Mouse (Mus musculus) stomach, postnatal 0 days (tissue): Measurements from ENCODE around the gene Sned1. TPM values are rescaled to one million over a fixed set of nuclear protein-coding genes. Genes with fewer than 3 reads are reported as not detected.

Experiments
- ATAC-seq: fragments of 200-750 bp; cut with Nextera tagmentation; 2 replicates; pipeline ENCODE4 v1.8.0; 2017; ENCODE audit not compliant: low FRiP score, low TSS enrichment
- DNase-seq: peaks from one replicate; pipeline ENCODE4 v3.0.0-alpha.2; 2016; ENCODE audit warnings: low spot score
- H3K27ac ChIP-seq: fragments of 300-500 bp; sonication (generic); replicated peaks from 2 replicates; pipeline ENCODE4 v1.5.1; 2014; ENCODE audit warnings: mild to moderate bottlenecking, control low read depth
- H3K27me3 ChIP-seq: fragments of 300-500 bp; sonication (generic); 2 replicates; pipeline ENCODE4 v1.6.1; 2014; ENCODE audit warnings: low read length; ENCODE audit not compliant: control insufficient read depth, insufficient read depth
- H3K36me3 ChIP-seq: fragments of 300-500 bp; sonication (generic); 2 replicates; pipeline ENCODE4 v1.6.1; 2014; ENCODE audit warnings: low read length, mixed read lengths; ENCODE audit not compliant: control insufficient read depth, insufficient read depth
- H3K4me1 ChIP-seq: fragments of 300-500 bp; sonication (generic); replicated peaks from 2 replicates; pipeline ENCODE4 v1.6.1; 2014; ENCODE audit warnings: antibody characterized with exemption; ENCODE audit not compliant: control insufficient read depth, insufficient read depth
- H3K4me2 ChIP-seq: fragments of 300-500 bp; sonication (generic); replicated peaks from 2 replicates; pipeline ENCODE4 v1.6.1; 2014; ENCODE audit warnings: low read depth, mild to moderate bottlenecking, control low read depth, moderate library complexity
- H3K4me3 ChIP-seq: fragments of 300-500 bp; sonication (generic); 2 replicates; pipeline ENCODE4 v1.5.1; 2014; ENCODE audit warnings: low read depth, low read length, control low read depth
- H3K9ac ChIP-seq: fragments of 300-500 bp; sonication (generic); 2 replicates; pipeline ENCODE4 v1.6.1; 2014; ENCODE audit warnings: mild to moderate bottlenecking, low read length, control low read depth, mixed read lengths
- H3K9me3 ChIP-seq: fragments of 300-500 bp; sonication (generic); 2 replicates; pipeline ENCODE4 v1.6.1; 2016; ENCODE audit warnings: low read length; ENCODE audit not compliant: control insufficient read depth
- CTCF ChIP-seq: IDR thresholded peaks from 2 replicates; pipeline ENCODE4 v1.5.1; 2016; ENCODE audit warnings: antibody characterized with exemption, low read depth, mild to moderate bottlenecking, moderate library complexity
- EP300 ChIP-seq: optimal IDR thresholded peaks from 2 replicates; pipeline ENCODE3; 2016; ENCODE audit warnings: antibody characterized with exemption
- WGBS: fragments of 180-500 bp; shearing (Covaris S2); extraction: QIAGEN DNeasy Blood & Tissue Kit; methylation state at CpG from one replicate; pipeline ENCODE4 v1.1.7; 2014; 5-methylcytosine and 5-hydroxymethylcytosine counted together
- polyA plus RNA-seq: library from polyadenylated mRNA; unstranded; fragments of >200 nt; fragmentation: Nextera tagmentation; extraction: Ambion mirVana; gene quantifications from 2 replicates; pipeline ENCODE4 v1.2.1, GENCODE M21; 2015

Sned1 gene
- polyA plus RNA-seq, 1 experiment from 2014 or later, result 1.4 TPM

- Histone ChIP-seq H3K9me3 (no peaks in the 10 kb centered on the region), H3K4me1 (no peaks in the 10 kb centered on the region), H3K27me3 (no peaks in the 10 kb centered on the region), H3K4me2 (no peak overlapping the region), H3K27ac (no peak overlapping the region), H3K9ac (peak overlapping the region; percentile 38; the same call in 1 of the 2 replicates), H3K4me3 (no peak overlapping the region), H3K36me3 (no peaks in the 10 kb centered on the region)
- WGBS, result 33% methylated on average over 4 of the region's 4 CpGs
- ATAC-seq (no peak), DNase-seq (no peak)
- TF ChIP-seq EP300 (no peak), CTCF (no peak)
Observed at GRCm38 (mm10) chr1:93225226-93225625, 10.4 kb upstream of the Sned1 start.

GRCm38 (mm10) chr1:93225731-93226520 is 9.7 kb upstream of the Sned1 start:
- Histone ChIP-seq H3K4me1 (no peaks in the 10 kb centered on the region), H3K9ac (no peak overlapping the region)

GRCm38 (mm10) chr1:93227303-93227975 is 8.2 kb upstream of the Sned1 start:
- Histone ChIP-seq H3K27me3 (no peaks in the 10 kb centered on the region), H3K9me3 (no peaks in the 10 kb centered on the region), H3K36me3 (no peaks in the 10 kb centered on the region), H3K9ac (0 out of 2 replicates have a peak overlapping the region, but pooled peaks have one; percentile 31), H3K4me1 (no peaks in the 10 kb centered on the region), H3K4me2 (no peak overlapping the region), H3K27ac (no peak overlapping the region), H3K4me3 (no peak overlapping the region)
- 61% methylated on average over 7 of the region's 7 CpGs for WGBS
- DNase-seq, result no peak
- peak; percentile 11; the same call in 1 of the 2 replicates for ATAC-seq
- TF ChIP-seq EP300 (no peak), CTCF (no peak)

More at GRCm38 (mm10) chr1:93225731-93226520, 9.7 kb upstream of the Sned1 start:
- Histone ChIP-seq H3K36me3 (no peaks in the 10 kb centered on the region), H3K4me3 (no peak overlapping the region), H3K9me3 (no peaks in the 10 kb centered on the region), H3K27me3 (no peaks in the 10 kb centered on the region), H3K27ac (no peak overlapping the region), H3K4me2 (no peak overlapping the region)
- WGBS, result 66% methylated on average over 5 of the region's 5 CpGs
- DNase-seq (no peak), ATAC-seq (no peak)
- TF ChIP-seq EP300 (no peak), CTCF (no peak)

GRCm38 (mm10) chr1:93227976-93228365 is 7.7 kb upstream of the Sned1 start:
- Histone ChIP-seq H3K4me2 (no peak overlapping the region), H3K4me1 (no peaks in the 10 kb centered on the region), H3K36me3 (no peaks in the 10 kb centered on the region), H3K27ac (no peak overlapping the region), H3K27me3 (no peaks in the 10 kb centered on the region), H3K9me3 (no peaks in the 10 kb centered on the region), H3K4me3 (no peak overlapping the region), H3K9ac (no peak overlapping the region)
- DNase-seq (no peak), ATAC-seq (no peak)
- WGBS, result 77% methylated on average over 7 of the region's 7 CpGs
- TF ChIP-seq EP300 (no peak), CTCF (no peak)

GRCm38 (mm10) chr1:93229221-93229620 is 6.4 kb upstream of the Sned1 start:
- ATAC-seq (no peak), DNase-seq (no peak)
- no peaks in the 10 kb centered on the region for H3K36me3 ChIP-seq
- 68% methylated on average over 6 of the region's 6 CpGs for WGBS
- H3K4me1 ChIP-seq, result no peaks in the 10 kb centered on the region
- no peaks in the 10 kb centered on the region for H3K9me3 ChIP-seq
- no peak overlapping the region for H3K4me3 ChIP-seq
- H3K27me3 ChIP-seq, result no peaks in the 10 kb centered on the region
- H3K27ac ChIP-seq, result no peak overlapping the region
- TF ChIP-seq EP300 (no peak), CTCF (no peak)
- H3K9ac ChIP-seq, result no peak overlapping the region
- H3K4me2 ChIP-seq, result no peak overlapping the region

GRCm38 (mm10) chr1:93229626-93230025 is 6.0 kb upstream of the Sned1 start:
- TF ChIP-seq CTCF (no peak), EP300 (no peak)
- ATAC-seq (no peak), DNase-seq (no peak)
- WGBS, result 73% methylated on average over 4 of the region's 4 CpGs
- Histone ChIP-seq H3K27ac (no peak overlapping the region), H3K9me3 (no peaks in the 10 kb centered on the region), H3K36me3 (no peaks in the 10 kb centered on the region), H3K4me1 (no peaks in the 10 kb centered on the region), H3K9ac (no peak overlapping the region), H3K27me3 (no peaks in the 10 kb centered on the region), H3K4me2 (no peak overlapping the region), H3K4me3 (no peak overlapping the region)
